Mouse (Mus musculus) kidney, adult 2 months (tissue): ENCODE measurements around the gene Angptl8.
A peak's percentile ranks its signal among the peaks of the same experiment; 100 is the strongest.

ENCODE experiments used
- CTCF ChIP-seq: fragments of 200-500 bp; conservative IDR thresholded peaks from 2 replicates; pipeline ENCODE4 v1.5.1; 2011; ENCODE audit warnings: low read depth, mild to moderate bottlenecking, control low read depth, low read length, moderate library complexity, mixed read lengths; ENCODE audit not compliant: insufficient read depth, insufficient read length
- POLR2A ChIP-seq: fragments of 200-500 bp; IDR thresholded peaks from one replicate; pipeline ENCODE4 v1.6.1; 2011; ENCODE audit warnings: low read depth, low read length, control low read depth

DNA sequence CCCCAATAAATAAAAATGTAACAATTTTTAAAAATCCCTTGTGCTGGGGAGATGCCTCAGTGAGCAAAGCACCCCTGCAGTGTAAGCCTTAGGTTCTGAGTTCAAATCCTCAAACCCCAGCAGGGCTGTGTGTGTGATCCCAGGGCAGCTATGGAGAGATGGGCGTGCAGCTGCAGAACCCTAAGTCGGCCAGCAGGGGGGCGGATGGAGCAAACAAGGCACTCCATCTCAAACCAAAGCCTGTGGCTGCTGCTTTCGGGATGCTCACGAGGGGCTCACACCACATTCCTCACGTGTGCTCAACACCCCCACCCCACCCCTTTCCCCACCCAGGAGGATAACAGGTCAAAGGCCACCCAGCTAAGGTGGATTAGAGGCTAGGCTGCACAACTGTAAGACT is 48.4 kb upstream of the Angptl8 start:
- TF ChIP-seq CTCF (peak; percentile 84), POLR2A (no peak)
